Mouse (Mus musculus): ENCODE results near the gene Ptprc. TPM values are rescaled to one million over a fixed set of nuclear protein-coding genes. Genes with fewer than 3 reads are reported as not detected.

Gene Ptprc
- total and polyA plus RNA-seq, 3 experiments, result 120 to 211 (median 136) TPM

DNA sequence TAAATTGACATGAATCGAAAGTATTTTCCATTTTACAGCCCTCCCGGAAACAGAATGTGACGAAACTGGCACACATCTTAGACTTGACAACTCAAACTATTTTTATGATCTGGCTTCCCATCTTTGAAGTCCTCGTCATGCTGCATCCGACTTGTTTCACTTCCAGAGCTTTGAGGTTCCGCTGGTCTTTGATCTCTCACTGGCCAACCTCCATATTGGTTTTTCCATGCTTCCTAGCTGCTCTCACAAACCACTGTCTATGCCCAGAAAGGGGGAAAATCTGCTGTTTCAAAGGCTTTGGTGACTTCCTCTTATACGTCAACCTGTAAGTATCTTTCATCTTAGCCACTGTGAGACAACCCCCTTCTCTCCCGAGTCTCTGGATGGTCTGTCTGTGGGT, 12.9 kb downstream of the Ptprc start (continued):
- 0 out of 2 replicates have a peak, but pooled peaks have one; percentile 8 for TF ChIP-seq ELF1 (IDR thresholded peaks at IDR 0.05; ENCODE audit: low read depth, low read length)
- TF ChIP-seq JUN (IDR thresholded peaks at IDR 0.05; ENCODE audit: insufficient read depth, low read depth, low read length), result no peak
- no peak for TF ChIP-seq ZNF384 (IDR thresholded peaks at IDR 0.05; ENCODE audit: low read depth, low read length)
- no peak for TF ChIP-seq JUND (conservative IDR thresholded peaks at IDR 0.05; ENCODE audit: low read depth, low read length)
- TF ChIP-seq MAX (IDR thresholded peaks at IDR 0.05; ENCODE audit: low read length), result 0 out of 2 replicates have a peak, but pooled peaks have one; percentile 30
- no peak for TF ChIP-seq POLR2AphosphoS2 (IDR thresholded peaks at IDR 0.05; ENCODE audit: low read depth, low read length)
- no peak for TF ChIP-seq USF1 (IDR thresholded peaks at IDR 0.05; ENCODE audit: low read depth, low read length)
- 0 out of 2 replicates have a peak, but pooled peaks have one; percentile 50 for TF ChIP-seq MXI1 (IDR thresholded peaks at IDR 0.05; ENCODE audit: low read depth, low read length)
- TF ChIP-seq TBP (conservative IDR thresholded peaks at IDR 0.05; ENCODE audit: low read depth, low read length), result no peak
- no peak for TF ChIP-seq MYC (IDR thresholded peaks at IDR 0.05; ENCODE audit: low read depth, low read length)
- TF ChIP-seq EP300 (IDR thresholded peaks at IDR 0.05; ENCODE audit: low read length), result peak; percentile 42; the same call in 1 of the 2 replicates
- TF ChIP-seq IRF4 (IDR thresholded peaks at IDR 0.05; ENCODE audit: low read depth, low read length), result peak; percentile 22; the same call in 1 of the 2 replicates
- TF ChIP-seq UBTF (IDR thresholded peaks at IDR 0.05; ENCODE audit: low read depth, low read length), result no peak
- TF ChIP-seq KAT2A (IDR thresholded peaks at IDR 0.05; ENCODE audit: insufficient replicate concordance, low read length), result no peak

DNA sequence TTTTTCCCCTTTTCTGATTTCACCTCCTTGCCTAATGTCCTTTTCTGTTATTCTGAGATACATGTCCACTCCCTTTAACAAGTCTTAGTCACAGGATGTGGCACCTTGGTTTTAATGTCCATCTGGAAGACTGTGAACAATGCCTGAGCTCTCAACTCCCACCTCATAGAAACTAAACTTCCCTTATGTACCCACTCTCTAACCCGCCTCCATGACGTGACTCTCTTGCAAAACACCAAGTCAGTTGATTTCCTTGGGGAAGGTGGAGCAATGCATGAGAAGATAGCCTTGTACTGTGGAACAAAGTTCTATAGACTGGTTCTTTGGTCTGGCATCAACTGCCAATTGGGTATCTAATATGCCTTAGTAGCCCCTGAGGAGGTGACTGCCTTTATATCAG, 16.6 kb downstream of the Ptprc start:
- Histone ChIP-seq H3K9me3 (replicated peaks; ENCODE audit: low read length) (no peaks in the 10 kb centered on the region), H3K27me3 (replicated peaks) (no peaks in the 10 kb centered on the region), H3K4me3 (replicated peaks in 1 of 3; ENCODE audit: low read depth in 2 of 3, low read length in 2 of 3, poor library complexity in 1 of 3) (no peak overlapping the region), H3K79me2 (replicated peaks; ENCODE audit: control insufficient read depth, extremely low read depth, insufficient read depth, poor library complexity, severe bottlenecking) (peaks cover 66% of the 10 kb centered on the region), H3K36me3 (replicated peaks in 1 of 2; ENCODE audit: control insufficient read depth in 1 of 2, insufficient read depth in 1 of 2, low read length in 1 of 2) (peaks cover 2 to 20% of the 10 kb centered on the region in 2 experiments), H3K4me2 (ENCODE audit: insufficient read depth, low read depth, poor library complexity, severe bottlenecking) (peak overlapping the region; percentile 56; the same call in 1 of the 2 replicates), H3K27ac (ENCODE audit: insufficient read depth, low read depth) (0 out of 2 replicates have a peak overlapping the region, but pooled peaks have one; percentile 7), H3K9ac (ENCODE audit: insufficient read depth, low read depth) (no peak overlapping the region), H3K4me1 (ENCODE audit: control insufficient read depth in 1 of 2, insufficient read depth in 2 of 2) (peaks cover 20 to 94% of the 10 kb centered on the region in 2 experiments)
- TF ChIP-seq ETS1 (conservative IDR thresholded peaks at IDR 0.05; ENCODE audit: low read depth, low read length) (no peak), CHD2 (IDR thresholded peaks at IDR 0.05; ENCODE audit: low read length) (no peak), NELFE (IDR thresholded peaks at IDR 0.05; ENCODE audit: low read depth, low read length) (no peak), EP300 (IDR thresholded peaks at IDR 0.05; ENCODE audit: low read length) (no peak), SIN3A (IDR thresholded peaks at IDR 0.05; ENCODE audit: low read length) (no peak), POLR2AphosphoS2 (IDR thresholded peaks at IDR 0.05; ENCODE audit: low read depth, low read length) (no peak), ZKSCAN1 (IDR thresholded peaks at IDR 0.05; ENCODE audit: borderline replicate concordance, low read depth, low read length) (no peak), ELF1 (IDR thresholded peaks at IDR 0.05; ENCODE audit: low read depth, low read length) (no peak), USF2 (conservative IDR thresholded peaks at IDR 0.05; ENCODE audit: low read depth, low read length) (no peak), PAX5 (IDR thresholded peaks at IDR 0.05; ENCODE audit: low read length) (no peak)
- dilution Hi-C loops (cut with MboI; ENCODE audit: extremely low pct_ligation_motif_present, extremely low pct_unique_long_range_greater_than_20kb, low sequenced_read_pairs), result no loop called here
- in situ Hi-C loops (cut with MboI; ENCODE audit: low pct_ligation_motif_present, low pct_unique_long_range_greater_than_20kb, low sequenced_read_pairs), result no loop called here
- DNase-seq (ENCODE audit: extremely low read depth), result no peak

Measured in CH12.LX (cell line).